Comparison of ENCODE assay signal across 10 mouse cellular contexts in genomic region chr16:5881820-5882219, GRCm38 (mm10). TPM values are rescaled to one million over a fixed set of nuclear protein-coding genes. Genes with fewer than 3 reads are reported as not detected.
A peak's percentile ranks its signal among the peaks of the same experiment; 100 is the strongest.
DNase-seq lines count a peak whose midpoint lies in the region; ATAC-seq and TF ChIP-seq lines count a peak whose summit lies in the region.
"Had no signal": no experiment of that assay in that cellular context is flagged by ENCODE, and none has a peak within 500 bp of the region (broad histone marks: within the 10 kb centered on the region; RNA-seq: fewer than 3 reads in every experiment).

No protein-coding gene starts in this region.

- intact Hi-C loops in heart, postnatal 14 days (cut with DNase I): loop anchor here (5.0 kb wide), 2 partner anchors 135 to 600 kb away; no protein-coding TSS in a partner anchor
- intact Hi-C loops in left cerebral cortex, adult 2 months (cut with DNase I): loop anchor here (2.0 to 5.0 kb wide), 3 partner anchors 50 to 410 kb away; no protein-coding TSS in a partner anchor

- peak; percentile 74 for TF ChIP-seq CTCF in left cerebral cortex, adult 2 months (IDR thresholded peaks at IDR 0.05)

- no peak overlapping the region for H3K27ac ChIP-seq in left cerebral cortex, adult 2 months
- H3K27ac ChIP-seq: neural tube, embryonic 12.5 days had no signal

- no peak overlapping the region for H3K4me3 ChIP-seq in left cerebral cortex, adult 2 months
- H3K4me3 ChIP-seq: erythroblast, embryonic 14.5 days; neural tube, embryonic 12.5 days had no signal

- ATAC-seq in megakaryocyte-erythroid progenitor cell, adult 5-6 weeks (replicated peaks; ENCODE audit: low FRiP score, low TSS enrichment, poor library complexity, severe bottlenecking): peak; percentile 74

- DNase-seq in layer of hippocampus, adult 11-12 months (ENCODE audit: low spot score): peak; percentile 59
- no peak for DNase-seq in layer of hippocampus, adult 9-11 months
- DNase-seq in WW6 (ENCODE audit: low read depth, low spot score): peak; percentile 55
- peak; percentile 79 to 84 for DNase-seq in cerebellum, postnatal 14 days
- DNase-seq in heart, postnatal 14 days: peak; percentile 68 to 83
- peak; percentile 28 to 46 for DNase-seq in left cerebral cortex, adult 2 months (ENCODE audit: extremely low spot score in 1 of 2, low spot score in 2 of 2)
- DNase-seq in natural killer cell, adult 2 months (ENCODE audit: low spot score in 2 of 2): no peak

RNA-seq across cellular contexts. Expression of gene Rbfox1, which starts 3.3 kb away (rescaled TPM):
- total RNA-seq in heart, postnatal 14 days (2021): 10 to 100 TPM; 42.1 to 47.4 TPM
- 100 to 1,000 TPM; 330 to 336 TPM for total RNA-seq in left cerebral cortex, adult 2 months (2021)
- total RNA-seq in megakaryocyte-erythroid progenitor cell, adult 5-6 weeks (2014; fragmentation: Nextera tagmentation): not detected in 2 replicates
- 0.04 TPM in 1 of 2 replicates, not detected in the other for total RNA-seq in megakaryocyte-erythroid progenitor cell, adult 5-6 weeks (2017)

Comparison
In these comparisons a context has a peak if more than half of its experiments do, and no peak if none do; other contexts are left out.
1. DNase-seq: peak in layer of hippocampus, adult 11-12 months (single experiment), WW6 (single experiment), cerebellum, postnatal 14 days (2 of 2), heart, postnatal 14 days (2 of 2) and left cerebral cortex, adult 2 months (2 of 2); none in layer of hippocampus, adult 9-11 months (single experiment) and natural killer cell, adult 2 months (0 of 2).
2. RNA of gene Rbfox1, which starts 3.3 kb away (total RNA-seq): 330 to 336 TPM in left cerebral cortex, adult 2 months and 42.1 to 47.4 TPM in heart, postnatal 14 days; 0.04 TPM in megakaryocyte-erythroid progenitor cell, adult 5-6 weeks; every median in the first group is over 10 times any median in the second.